Mouse (Mus musculus): ENCODE data around the gene Herc4.

DNA sequence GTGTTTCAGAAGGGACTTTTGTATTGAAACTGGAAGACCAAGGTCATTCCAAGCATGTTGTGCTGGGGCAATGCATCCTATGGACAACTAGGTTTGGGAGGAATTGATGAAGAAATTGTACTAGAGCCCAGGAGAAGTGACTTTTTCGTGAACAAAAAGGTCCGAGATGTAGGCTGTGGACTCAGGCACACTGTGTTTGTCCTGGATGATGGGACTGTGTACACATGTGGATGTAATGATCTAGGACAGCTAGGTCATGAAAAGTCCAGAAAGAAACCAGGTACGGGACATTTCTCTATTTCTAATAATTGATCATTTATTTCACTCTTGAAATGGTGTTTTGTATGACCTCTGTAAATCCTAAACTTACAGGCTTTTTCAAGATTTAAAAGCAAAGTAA, 2.2 kb downstream of the Herc4 start:
- TF ChIP-seq CTCF (IDR thresholded peaks at IDR 0.05; ENCODE audit: control insufficient read depth, insufficient read depth, insufficient replicate concordance, low read depth, low read length) (no peak), POLR2A (IDR thresholded peaks at IDR 0.05; ENCODE audit: control insufficient read depth, low read depth, low read length) (no peak)
